Mouse (Mus musculus): ENCODE measurements around the gene Slc28a1.

GRCm38 (mm10) chr7:81184136-81184535 is 69.5 kb downstream of the Slc28a1 start:
- TF ChIP-seq POLR2A (IDR thresholded peaks at IDR 0.05; ENCODE audit: extremely low read depth, insufficient read depth, low read length) (no peak), CTCF (IDR thresholded peaks at IDR 0.05; ENCODE audit: low read depth, low read length) (no peak)
